Mouse (Mus musculus): Measurements from ENCODE around the gene Tead2. TPM values are rescaled to one million over a fixed set of nuclear protein-coding genes. Genes with fewer than 3 reads are reported as not detected.
"Not testable (repeated sequence)": the region's sequence is repeated elsewhere in the genome, so short reads cannot be mapped to it uniquely, and the experiment has no call there.

The Tead2 gene
- total RNA-seq, 2 experiments from 2014 or later, result 4.3 to 5.7 TPM

- H3K27ac ChIP-seq, result peak overlapping the region; percentile 92
- no peak for TF ChIP-seq CTCF (conservative IDR thresholded peaks at IDR 0.05)
- peak in 1 of 2 experiments; percentile 25 for DNase-seq (ENCODE audit: low spot score in 2 of 2)
- H3K4me3 ChIP-seq, result peak overlapping the region; percentile 37
Observed at GRCm38 (mm10) chr7:45234333-45234841, 18.8 kb downstream of the Tead2 start.

GRCm38 (mm10) chr7:45234922-45235571 is 19.5 kb downstream of the Tead2 start:
- Histone ChIP-seq H3K27ac (peak overlapping the region; percentile 92), H3K4me3 (peak overlapping the region; percentile 2; the same call in 1 of the 2 replicates)

GRCm38 (mm10) chr7:45235656-45236180 is 20.2 kb downstream of the Tead2 start:
- H3K27ac ChIP-seq, result peak overlapping the region; percentile 92
- H3K4me3 ChIP-seq, result no peak overlapping the region; the same call in 1 of the 2 replicates
- no peak for DNase-seq (ENCODE audit: low spot score in 2 of 2)
- no peak for TF ChIP-seq CTCF (conservative IDR thresholded peaks at IDR 0.05)

More at GRCm38 (mm10) chr7:45234922-45235571, 19.5 kb downstream of the Tead2 start:
- no peak for TF ChIP-seq CTCF (conservative IDR thresholded peaks at IDR 0.05)
- DNase-seq (ENCODE audit: low spot score in 2 of 2), result no peak

GRCm38 (mm10) chr7:45237747-45238699 is 22.5 kb downstream of the Tead2 start:
- Histone ChIP-seq H3K4me3 (no peak overlapping the region; the same call in 1 of the 2 replicates), H3K27ac (no peak overlapping the region)
- no peak for DNase-seq (ENCODE audit: low spot score in 2 of 2)
- no peak for TF ChIP-seq CTCF (conservative IDR thresholded peaks at IDR 0.05)

GRCm38 (mm10) chr7:45238723-45239496 is 23.4 kb downstream of the Tead2 start, which contains the start of gene Cd37:
Gene Cd37 (minus strand): TSS chr7:45239115.
- no peak within 1 kb of the TSS for H3K27ac ChIP-seq
- no peak for DNase-seq (ENCODE audit: low spot score in 2 of 2)
- no peak for TF ChIP-seq CTCF (conservative IDR thresholded peaks at IDR 0.05)

GRCm38 (mm10) chr7:45240109-45240508 is 24.6 kb downstream of the Tead2 start:
- H3K4me3 ChIP-seq, result no peak overlapping the region
- no peak for DNase-seq (ENCODE audit: low spot score in 2 of 2)
- no peak overlapping the region for H3K27ac ChIP-seq
- no peak for TF ChIP-seq CTCF (conservative IDR thresholded peaks at IDR 0.05)

More at GRCm38 (mm10) chr7:45238723-45239496, 23.4 kb downstream of the Tead2 start, which contains the start of gene Cd37:
- H3K4me3 ChIP-seq, result no peak within 1 kb of the TSS; the same call in 1 of the 2 replicates

- peak within 1 kb of the TSS; percentile 49 for H3K4me3 ChIP-seq
- peak within 1 kb of the TSS; percentile 77 for H3K27ac ChIP-seq
- peak; percentile 31 to 63 for DNase-seq (ENCODE audit: low spot score in 2 of 2)
- no peak for TF ChIP-seq CTCF (conservative IDR thresholded peaks at IDR 0.05)
Observed at GRCm38 (mm10) chr7:45240633-45241388, 25.3 kb downstream of the Tead2 start, which contains the start of gene Slc6a16. Gene Slc6a16 (plus strand): TSS chr7:45241085.

GRCm38 (mm10) chr7:45241389-45241749 is 25.8 kb downstream of the Tead2 start:
- no peak for DNase-seq (ENCODE audit: low spot score in 2 of 2)
- no peak overlapping the region for H3K27ac ChIP-seq
- no peak for TF ChIP-seq CTCF (conservative IDR thresholded peaks at IDR 0.05)
- H3K4me3 ChIP-seq, result peak overlapping the region; percentile 49; the same call in 1 of the 2 replicates

GRCm38 (mm10) chr7:45247666-45248065 is 32.1 kb downstream of the Tead2 start:
- H3K27ac ChIP-seq, result no peak overlapping the region
- H3K4me3 ChIP-seq, result no peak overlapping the region
- TF ChIP-seq CTCF (conservative IDR thresholded peaks at IDR 0.05), result peak; percentile 32
- DNase-seq (ENCODE audit: low spot score in 2 of 2), result no peak

- H3K4me3 ChIP-seq, result no peak overlapping the region
- no peak for TF ChIP-seq CTCF (conservative IDR thresholded peaks at IDR 0.05)
- H3K27ac ChIP-seq, result no peak overlapping the region
- DNase-seq (ENCODE audit: low spot score in 2 of 2), result no peak
Observed at GRCm38 (mm10) chr7:45253806-45254205, 38.3 kb downstream of the Tead2 start.

GRCm38 (mm10) chr7:45255822-45256221 is 40.3 kb downstream of the Tead2 start:
- H3K4me3 ChIP-seq; DNase-seq (ENCODE audit: low spot score in 2 of 2); H3K27ac ChIP-seq: not testable (repeated sequence)
